Mouse (Mus musculus): ENCODE results near the gene Gtf3a. TPM values are rescaled to one million over a fixed set of nuclear protein-coding genes. Genes with fewer than 3 reads are reported as not detected.

The Gtf3a gene
- total and polyA plus RNA-seq, 3 experiments: 110 to 133 (median 130) TPM

GRCm38 (mm10) chr5:146994973-146995372 lies 46.5 kb downstream of the Gtf3a start:
- in situ Hi-C loops (cut with MboI; ENCODE audit: low pct_ligation_motif_present, low pct_unique_long_range_greater_than_20kb, low sequenced_read_pairs) (no loop called here), dilution Hi-C loops (cut with MboI; ENCODE audit: extremely low pct_ligation_motif_present, extremely low pct_unique_long_range_greater_than_20kb, low sequenced_read_pairs) (no loop called here)
- TF ChIP-seq CTCF (conservative IDR thresholded peaks at IDR 0.05 in 1 of 2, IDR thresholded peaks at IDR 0.05 in 1 of 2; ENCODE audit: low read depth in 2 of 2, low read length in 2 of 2): no peak
- TF ChIP-seq UBTF (IDR thresholded peaks at IDR 0.05; ENCODE audit: low read depth, low read length): no peak
- no peak for TF ChIP-seq MEF2A (IDR thresholded peaks at IDR 0.05; ENCODE audit: borderline replicate concordance, low read depth, low read length)
- TF ChIP-seq SMC3 (IDR thresholded peaks at IDR 0.05; ENCODE audit: low read depth, low read length): no peak
- TF ChIP-seq ETS1 (conservative IDR thresholded peaks at IDR 0.05; ENCODE audit: low read depth, low read length): no peak
- TF ChIP-seq MAFK (IDR thresholded peaks at IDR 0.05; ENCODE audit: insufficient replicate concordance, low read length): no peak
- no peak for TF ChIP-seq SIN3A (IDR thresholded peaks at IDR 0.05; ENCODE audit: low read length)
- no peaks in the 10 kb centered on the region for H3K79me2 ChIP-seq (replicated peaks; ENCODE audit: control insufficient read depth, extremely low read depth, insufficient read depth, poor library complexity, severe bottlenecking)
- H3K27ac ChIP-seq (ENCODE audit: insufficient read depth, low read depth): no peak overlapping the region
- no peak overlapping the region for H3K9ac ChIP-seq (ENCODE audit: insufficient read depth, low read depth)
- no peaks in the 10 kb centered on the region for H3K36me3 ChIP-seq (replicated peaks in 1 of 2; ENCODE audit: control insufficient read depth in 1 of 2, insufficient read depth in 1 of 2, low read length in 1 of 2)
- H3K4me3 ChIP-seq (replicated peaks in 1 of 3; ENCODE audit: low read depth in 2 of 3, low read length in 2 of 3, poor library complexity in 1 of 3): no peak overlapping the region
- no peaks in the 10 kb centered on the region for H3K4me1 ChIP-seq (ENCODE audit: control insufficient read depth in 1 of 2, insufficient read depth in 2 of 2)
- H3K27me3 ChIP-seq (replicated peaks): peaks cover 2% of the 10 kb centered on the region
- DNase-seq (ENCODE audit: extremely low read depth): no peak
- H3K9me3 ChIP-seq (replicated peaks; ENCODE audit: low read length): peaks cover 18% of the 10 kb centered on the region
- no peak overlapping the region for H3K4me2 ChIP-seq (ENCODE audit: insufficient read depth, low read depth, poor library complexity, severe bottlenecking)

GRCm38 (mm10) chr5:146996812-146997211 lies 48.4 kb downstream of the Gtf3a start:
- H3K4me1 ChIP-seq (ENCODE audit: control insufficient read depth in 1 of 2, insufficient read depth in 2 of 2): no peaks in the 10 kb centered on the region
- dilution Hi-C loops (cut with MboI; ENCODE audit: extremely low pct_ligation_motif_present, extremely low pct_unique_long_range_greater_than_20kb, low sequenced_read_pairs): no loop called here
- TF ChIP-seq GABPA (IDR thresholded peaks at IDR 0.05; ENCODE audit: insufficient replicate concordance, low read depth, low read length): no peak
- no peak for TF ChIP-seq RAD21 (IDR thresholded peaks at IDR 0.05; ENCODE audit: low read depth, low read length)
- no peak for TF ChIP-seq MAFK (IDR thresholded peaks at IDR 0.05; ENCODE audit: insufficient replicate concordance, low read length)
- no peak for TF ChIP-seq JUND (conservative IDR thresholded peaks at IDR 0.05; ENCODE audit: low read depth, low read length)
- TF ChIP-seq ZC3H11A (IDR thresholded peaks at IDR 0.05; ENCODE audit: low read depth, low read length): no peak
- TF ChIP-seq ZKSCAN1 (IDR thresholded peaks at IDR 0.05; ENCODE audit: borderline replicate concordance, low read depth, low read length): no peak
- TF ChIP-seq MEF2A (IDR thresholded peaks at IDR 0.05; ENCODE audit: borderline replicate concordance, low read depth, low read length): no peak
- TF ChIP-seq USF2 (conservative IDR thresholded peaks at IDR 0.05; ENCODE audit: low read depth, low read length): no peak
- no peak for TF ChIP-seq E2F4 (IDR thresholded peaks at IDR 0.05; ENCODE audit: insufficient replicate concordance, low read depth, low read length)
- no peak for TF ChIP-seq IRF4 (IDR thresholded peaks at IDR 0.05; ENCODE audit: low read depth, low read length)
- no peak for TF ChIP-seq POLR2A (IDR thresholded peaks at IDR 0.05; ENCODE audit: low read depth, low read length)
- no peak for TF ChIP-seq PAX5 (IDR thresholded peaks at IDR 0.05; ENCODE audit: low read length)
- no peak for TF ChIP-seq KAT2A (IDR thresholded peaks at IDR 0.05; ENCODE audit: insufficient replicate concordance, low read length)
- TF ChIP-seq MAZ (IDR thresholded peaks at IDR 0.05; ENCODE audit: low read depth, low read length): no peak
- TF ChIP-seq MYC (IDR thresholded peaks at IDR 0.05; ENCODE audit: low read depth, low read length): no peak
- no peak for TF ChIP-seq NRF1 (IDR thresholded peaks at IDR 0.05; ENCODE audit: low read depth, low read length)
- TF ChIP-seq SIN3A (IDR thresholded peaks at IDR 0.05; ENCODE audit: low read length): no peak
- no peak for TF ChIP-seq CHD2 (IDR thresholded peaks at IDR 0.05; ENCODE audit: low read length)
- TF ChIP-seq ETS1 (conservative IDR thresholded peaks at IDR 0.05; ENCODE audit: low read depth, low read length): no peak
- TF ChIP-seq ZNF384 (IDR thresholded peaks at IDR 0.05; ENCODE audit: low read depth, low read length): no peak

More at GRCm38 (mm10) chr5:146996812-146997211, 48.4 kb downstream of the Gtf3a start:
- Histone ChIP-seq H3K36me3 (replicated peaks in 1 of 2; ENCODE audit: control insufficient read depth in 1 of 2, insufficient read depth in 1 of 2, low read length in 1 of 2) (no peaks in the 10 kb centered on the region), H3K27me3 (replicated peaks) (peaks cover 2% of the 10 kb centered on the region), H3K9me3 (replicated peaks; ENCODE audit: low read length) (peaks cover 22% of the 10 kb centered on the region), H3K27ac (ENCODE audit: insufficient read depth, low read depth) (no peak overlapping the region), H3K79me2 (replicated peaks; ENCODE audit: control insufficient read depth, extremely low read depth, insufficient read depth, poor library complexity, severe bottlenecking) (no peaks in the 10 kb centered on the region), H3K9ac (ENCODE audit: insufficient read depth, low read depth) (no peak overlapping the region), H3K4me2 (ENCODE audit: insufficient read depth, low read depth, poor library complexity, severe bottlenecking) (no peak overlapping the region), H3K4me3 (replicated peaks in 1 of 3; ENCODE audit: low read depth in 2 of 3, low read length in 2 of 3, poor library complexity in 1 of 3) (no peak overlapping the region)
- DNase-seq (ENCODE audit: extremely low read depth): no peak
- in situ Hi-C loops (cut with MboI; ENCODE audit: low pct_ligation_motif_present, low pct_unique_long_range_greater_than_20kb, low sequenced_read_pairs): no loop called here
